Mouse (Mus musculus): ENCODE measurements around the gene Jazf1.

Jazf1 gene

DNA sequence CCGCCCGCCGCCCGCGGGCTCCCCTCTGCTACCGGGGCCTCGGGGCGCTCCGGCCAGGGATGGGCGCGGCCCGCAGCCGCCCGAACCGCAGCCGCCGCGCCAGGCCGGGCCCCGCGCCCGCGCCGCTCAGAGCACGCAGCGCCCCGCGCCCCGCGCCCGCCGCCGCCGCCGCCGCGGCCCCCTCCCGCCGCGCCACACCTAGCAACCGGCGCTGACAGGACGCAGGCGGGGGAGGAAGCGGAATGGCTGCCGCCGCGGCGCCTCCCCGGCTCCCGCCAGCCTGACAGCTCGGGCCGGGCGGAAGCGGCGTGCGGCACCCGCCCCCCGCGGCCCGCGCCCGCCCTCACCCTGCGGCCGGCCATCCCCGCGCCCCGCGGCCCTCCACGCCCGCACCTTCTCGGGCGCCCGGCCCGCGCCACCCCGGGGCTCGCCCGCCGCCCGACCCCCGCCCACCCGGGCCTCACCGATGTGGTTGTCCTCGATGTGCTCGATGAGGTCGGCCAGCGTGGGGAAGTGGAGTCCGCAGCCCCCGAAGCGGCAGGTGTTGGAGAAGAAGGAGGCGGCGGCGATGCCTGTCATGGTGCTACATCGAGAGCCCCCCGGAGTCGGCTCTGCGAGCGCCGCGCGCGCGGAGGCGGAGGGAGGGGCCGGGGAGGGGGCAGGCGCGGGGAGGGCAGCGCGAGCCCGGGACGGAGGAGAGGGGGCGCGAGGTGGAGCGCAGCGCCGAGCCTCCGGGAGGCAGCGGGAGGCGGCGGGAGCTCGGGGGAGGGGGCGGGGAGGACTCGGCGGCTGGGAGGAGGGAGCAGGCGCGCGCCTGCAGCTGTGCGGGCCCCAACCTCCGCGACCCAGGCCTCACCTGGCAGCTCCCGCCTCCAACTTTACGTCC lies at the start of gene Jazf1:
TSS of gene Jazf1 (minus strand) at position 643 of the 886 bp plus-strand sequence.
- CTCF ChIA-PET: interaction anchor here (0.6 kb wide), 1 partner anchor 634 kb away, joined by 3 read pairs; no protein-coding TSS in a partner anchor

DNA sequence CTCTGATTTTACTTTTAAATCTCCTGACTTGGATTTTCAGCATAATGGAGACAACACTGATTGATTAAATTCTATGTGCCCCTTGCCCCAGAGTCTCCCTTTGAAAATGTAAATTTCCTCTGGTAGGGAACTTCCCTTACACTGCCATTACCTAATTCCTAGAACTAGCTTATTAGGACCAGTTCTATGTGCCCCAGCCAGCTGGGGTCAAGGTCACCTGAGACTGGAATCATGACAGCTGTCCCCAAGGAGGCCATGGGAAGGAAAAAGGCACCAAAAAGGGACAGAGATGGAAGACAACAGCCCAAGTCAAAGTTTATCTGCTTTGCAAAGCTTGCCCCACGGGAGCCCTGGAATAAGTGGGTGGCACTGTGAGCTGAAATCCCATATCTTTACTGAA lies 49.4 kb upstream of the Jazf1 start:
- CTCF ChIA-PET: no interaction called here

DNA sequence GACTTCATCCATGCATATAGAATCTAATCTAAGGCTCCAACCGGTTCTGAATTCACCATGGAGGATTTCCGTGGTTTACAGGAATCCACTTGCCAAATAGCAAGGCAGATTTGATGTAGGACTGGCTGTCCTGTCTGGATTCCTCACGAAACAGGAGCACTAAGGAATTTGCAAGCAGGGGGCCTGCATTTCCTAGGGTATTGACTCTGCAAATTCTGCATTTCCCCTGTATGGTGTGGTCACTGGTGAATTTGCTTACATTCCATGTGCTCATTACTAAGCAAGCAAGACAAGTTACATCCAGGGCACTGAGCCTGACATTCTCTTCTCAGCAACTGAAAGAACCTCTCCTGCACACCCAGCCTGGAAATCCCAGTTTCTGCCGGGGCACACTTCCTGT lies 18.4 kb upstream of the Jazf1 start:
- CTCF ChIA-PET: no interaction called here

DNA sequence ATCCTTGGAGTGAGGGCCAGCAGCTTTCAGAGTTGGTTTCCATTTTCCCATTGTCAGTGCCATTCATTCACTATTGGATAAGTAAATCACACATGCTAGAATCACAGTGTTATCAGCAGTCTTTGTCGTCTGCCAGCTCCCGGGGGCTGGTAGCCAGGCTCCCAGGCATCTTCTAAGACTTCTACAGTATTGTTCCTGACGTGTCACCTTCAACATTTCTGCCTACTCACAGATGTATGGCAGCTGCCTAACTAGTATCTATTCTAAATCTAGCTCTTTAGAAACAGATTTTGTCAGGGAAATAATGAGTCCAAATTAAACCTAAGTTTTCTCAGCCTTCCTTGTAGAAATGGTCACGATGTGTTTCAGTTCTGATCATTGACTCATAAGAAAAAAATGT lies 12.8 kb upstream of the Jazf1 start:
- CTCF ChIA-PET: no interaction called here

DNA sequence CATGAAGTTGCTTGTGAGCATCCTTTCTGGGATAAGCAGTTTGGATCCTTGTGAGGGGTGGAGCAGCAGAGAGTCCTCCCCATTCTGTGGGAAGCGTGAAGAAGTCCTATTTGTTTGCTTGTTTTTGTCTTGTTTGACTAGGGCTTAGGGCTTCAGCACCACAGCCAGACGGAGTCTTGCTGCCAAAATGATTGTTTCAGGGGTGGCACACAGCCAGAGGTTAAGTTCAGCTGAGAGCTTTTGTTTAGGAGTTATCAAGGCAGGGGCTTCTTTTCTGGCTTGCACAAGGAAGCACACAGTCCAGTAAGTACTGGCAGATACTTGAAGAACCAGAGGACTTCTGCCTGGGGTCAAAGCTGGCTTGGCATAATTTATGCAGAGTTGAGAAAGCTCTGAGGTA lies 10.2 kb upstream of the Jazf1 start:
- CTCF ChIA-PET: no interaction called here

DNA sequence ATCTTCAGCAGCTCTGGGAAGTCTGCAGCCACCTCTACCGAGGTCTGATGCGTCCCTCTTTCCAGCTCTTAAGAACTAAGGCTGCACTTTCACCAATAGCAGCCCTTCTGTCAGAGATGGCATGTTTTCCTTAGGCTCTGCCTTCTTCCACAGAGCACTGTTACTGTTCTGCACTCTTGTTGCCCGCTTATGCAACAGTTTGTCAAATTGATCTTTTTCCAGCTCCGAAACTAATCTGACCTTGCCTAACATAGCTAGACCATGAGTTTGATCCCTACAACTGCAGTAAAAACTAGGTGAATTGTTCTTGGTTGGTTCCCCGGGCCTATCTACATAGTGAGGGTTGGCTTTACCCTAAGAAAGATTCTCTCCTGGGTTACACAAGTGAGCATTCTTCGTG lies 3.3 kb upstream of the Jazf1 start:
- CTCF ChIA-PET: no interaction called here

DNA sequence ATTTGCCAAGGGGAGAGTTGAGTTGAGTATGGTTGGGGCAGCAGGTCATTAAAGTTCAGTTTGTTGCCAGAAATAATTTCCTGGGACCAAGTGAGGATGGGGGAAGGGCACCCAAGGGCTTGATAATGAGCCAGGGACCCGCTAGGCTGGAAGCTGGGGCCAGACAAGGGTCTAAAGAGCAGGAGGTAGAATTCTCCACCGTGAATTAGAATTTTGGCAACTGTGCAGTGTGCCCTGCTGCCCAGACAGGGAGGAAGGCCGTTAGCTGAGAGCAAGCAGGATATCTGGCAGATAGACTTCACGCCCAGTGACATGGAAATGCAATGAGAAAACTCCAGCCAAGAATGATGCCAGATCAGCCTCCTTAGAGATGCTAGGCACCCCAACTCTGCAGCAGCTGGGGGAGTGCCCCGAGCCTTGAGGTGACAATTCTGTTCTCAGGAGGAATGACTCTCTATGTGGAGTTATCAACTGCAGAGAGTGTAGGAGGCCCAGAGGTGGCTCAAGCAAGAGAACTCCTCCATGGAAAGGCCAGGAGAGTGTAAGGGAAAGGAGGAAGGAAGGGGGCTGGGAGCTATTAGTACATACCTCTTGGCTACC lies 1.6 kb upstream of the Jazf1 start:
- CTCF ChIA-PET: no interaction called here

DNA sequence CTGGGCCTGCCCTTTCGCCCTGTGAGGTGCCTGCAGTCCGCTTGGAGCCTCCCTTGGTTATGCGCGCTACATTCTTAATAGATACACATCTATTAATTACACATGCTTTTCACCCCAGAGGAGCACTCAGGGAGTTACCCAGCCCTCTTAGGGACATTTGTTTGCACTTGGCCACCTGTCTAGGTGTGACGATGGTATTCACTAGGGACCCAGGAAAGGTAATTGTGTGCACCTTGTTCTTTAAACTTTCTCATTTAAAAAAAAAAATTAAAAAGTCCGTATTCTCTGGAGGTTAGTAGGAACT lies 396 bp upstream of the Jazf1 start:
- CTCF ChIA-PET: no interaction called here

DNA sequence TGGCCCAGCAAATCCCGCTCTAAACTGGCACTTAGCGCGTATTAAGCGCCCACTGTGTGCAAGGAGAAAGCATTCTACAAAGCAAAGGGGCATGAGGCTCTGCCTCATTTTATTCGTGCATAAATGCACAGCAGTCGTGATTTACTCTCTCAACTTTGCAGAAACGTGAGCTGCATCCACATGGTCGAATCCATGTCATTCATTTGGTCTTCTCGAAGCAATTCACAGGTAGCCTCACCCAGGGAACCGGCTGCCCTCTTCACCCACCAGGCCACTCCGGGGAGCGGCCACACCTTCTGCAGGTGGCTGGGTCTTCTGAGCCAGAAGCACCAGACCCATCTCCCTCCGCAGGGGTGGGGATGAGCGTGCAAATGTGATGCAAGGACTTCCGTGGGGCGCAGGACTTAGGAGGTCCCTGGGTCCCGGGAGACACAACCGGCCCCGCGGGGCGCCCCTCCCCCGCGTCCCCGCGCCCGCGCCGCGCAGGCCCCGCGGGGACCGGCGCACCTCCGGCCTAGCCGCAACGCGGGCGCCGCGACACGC lies 914 bp downstream of the Jazf1 start:
- CTCF ChIA-PET: no interaction called here

DNA sequence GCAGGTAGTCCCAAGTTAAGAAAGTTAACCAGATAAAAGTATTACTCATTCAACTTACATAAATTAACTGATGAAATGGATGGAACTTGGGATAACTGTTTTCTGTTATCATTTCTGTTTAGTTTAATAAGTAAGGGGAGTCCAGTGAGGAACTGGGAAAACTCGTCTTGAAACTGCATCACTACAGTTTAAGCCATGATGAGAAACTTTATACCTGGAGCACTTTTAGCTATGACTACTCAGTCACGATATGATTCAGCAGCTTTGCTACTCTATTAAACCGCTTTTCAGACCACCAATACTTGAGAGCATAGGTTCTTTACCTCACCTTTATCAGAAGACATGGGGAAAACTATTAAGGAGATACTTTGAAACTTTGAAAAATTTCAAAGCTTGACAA lies 1.5 kb downstream of the Jazf1 start:
- CTCF ChIA-PET: no interaction called here

DNA sequence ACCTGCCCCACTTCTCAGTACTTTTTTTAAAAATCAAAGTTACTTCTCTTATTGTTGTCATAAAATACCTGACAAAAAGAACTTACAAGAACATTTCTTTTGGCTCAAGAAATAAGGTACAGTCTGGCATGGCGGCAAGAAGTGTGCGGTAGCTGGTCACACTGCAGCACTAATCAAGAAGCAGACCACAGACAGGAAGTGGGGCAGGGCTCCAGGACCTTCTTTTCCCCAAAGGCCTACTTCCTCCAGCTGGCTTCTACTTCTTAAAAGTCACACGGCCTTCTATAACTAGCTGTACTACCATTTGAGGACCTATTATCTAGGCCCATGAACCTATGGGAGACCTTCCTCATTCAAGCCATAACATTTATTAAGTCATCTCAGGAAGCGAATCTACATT lies 4.4 kb downstream of the Jazf1 start:
- CTCF ChIA-PET: no interaction called here

DNA sequence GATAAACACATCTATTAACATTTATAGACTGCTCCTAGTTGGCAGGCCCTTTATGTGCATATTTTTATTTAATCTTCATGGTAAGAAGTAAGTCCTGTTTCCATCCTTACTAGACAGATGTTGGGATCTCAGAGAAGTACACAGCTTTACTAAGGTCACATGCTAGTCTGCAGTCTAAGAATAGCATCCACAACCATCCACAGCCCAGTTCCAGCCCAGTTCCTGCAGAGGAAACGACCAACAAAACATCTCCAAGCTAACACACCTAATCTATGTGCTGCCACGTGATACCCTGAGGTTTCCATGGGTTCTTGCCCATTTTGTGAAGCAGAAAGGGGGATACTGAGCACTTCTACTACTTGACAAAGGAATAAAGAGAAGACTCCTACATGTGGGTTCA lies 13.5 kb downstream of the Jazf1 start:
- CTCF ChIA-PET: no interaction called here

DNA sequence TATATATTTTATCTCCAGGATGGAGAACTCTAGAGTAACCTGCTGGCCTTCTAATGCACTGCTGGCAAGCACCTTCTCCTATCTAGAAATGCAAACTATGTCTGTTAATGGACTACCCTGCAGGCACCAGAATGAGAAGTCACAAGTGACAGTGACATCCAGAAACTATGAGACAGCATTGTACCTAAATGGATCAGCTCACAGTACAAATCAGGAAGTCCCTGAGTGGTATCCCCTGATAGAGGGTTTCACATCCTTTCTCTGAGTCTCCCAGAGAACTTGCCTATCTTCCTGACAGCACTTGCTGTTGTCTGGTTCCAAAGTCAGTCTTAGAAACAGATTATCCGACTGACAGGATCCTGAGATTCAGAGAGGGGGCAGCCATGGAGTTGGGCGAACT lies 22.9 kb downstream of the Jazf1 start:
- CTCF ChIA-PET: no interaction called here

DNA sequence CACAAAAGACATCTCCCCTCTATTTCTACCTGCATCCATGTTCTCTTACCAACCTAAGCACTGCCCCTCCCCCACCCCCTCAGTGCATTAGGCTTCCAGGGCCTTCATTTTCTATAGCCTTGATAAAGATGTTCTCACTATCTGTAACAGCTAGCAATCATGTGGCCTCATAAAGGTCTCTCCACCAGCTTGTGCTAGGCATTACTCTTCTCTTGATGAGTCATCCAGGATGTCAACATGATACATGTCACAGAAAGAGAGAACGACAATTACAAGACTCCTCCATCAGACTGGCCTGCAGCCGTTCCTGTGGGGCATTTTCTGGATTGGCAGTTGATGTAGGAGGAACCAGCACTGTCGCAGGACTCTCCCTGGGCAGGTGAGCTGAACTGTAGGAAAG lies 30.3 kb downstream of the Jazf1 start:
- CTCF ChIA-PET: no interaction called here

DNA sequence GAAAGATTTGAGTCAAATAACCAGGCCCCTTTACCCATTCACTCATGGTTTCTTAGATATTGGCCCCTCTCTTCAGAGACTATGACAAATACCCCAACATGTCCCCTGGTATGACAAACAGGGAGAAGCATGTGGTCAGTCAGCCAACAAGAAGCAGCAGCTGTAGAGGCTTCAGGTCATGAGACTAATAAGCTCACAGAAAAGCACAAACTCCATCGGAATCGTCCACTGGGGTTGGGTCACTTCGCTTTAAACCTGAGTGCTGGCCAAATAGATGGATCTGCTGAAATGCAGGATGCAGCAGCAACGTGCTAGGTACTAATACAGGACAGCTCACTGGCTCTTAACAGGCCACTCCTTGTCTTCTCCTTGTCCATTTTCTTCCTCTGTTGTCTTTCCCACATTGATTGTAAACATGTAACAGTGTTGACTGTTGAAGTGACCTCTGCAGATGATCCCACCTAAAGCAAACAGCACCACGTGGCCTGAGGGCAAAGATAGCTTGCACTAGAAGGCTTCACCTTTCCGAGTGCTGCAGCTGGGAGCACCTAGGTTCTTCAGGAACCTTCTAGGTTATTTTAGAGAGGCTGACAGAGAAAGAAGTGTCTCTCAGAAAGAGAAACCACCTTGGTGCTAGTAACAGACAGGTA lies 33.9 kb downstream of the Jazf1 start:
- CTCF ChIA-PET: no interaction called here

DNA sequence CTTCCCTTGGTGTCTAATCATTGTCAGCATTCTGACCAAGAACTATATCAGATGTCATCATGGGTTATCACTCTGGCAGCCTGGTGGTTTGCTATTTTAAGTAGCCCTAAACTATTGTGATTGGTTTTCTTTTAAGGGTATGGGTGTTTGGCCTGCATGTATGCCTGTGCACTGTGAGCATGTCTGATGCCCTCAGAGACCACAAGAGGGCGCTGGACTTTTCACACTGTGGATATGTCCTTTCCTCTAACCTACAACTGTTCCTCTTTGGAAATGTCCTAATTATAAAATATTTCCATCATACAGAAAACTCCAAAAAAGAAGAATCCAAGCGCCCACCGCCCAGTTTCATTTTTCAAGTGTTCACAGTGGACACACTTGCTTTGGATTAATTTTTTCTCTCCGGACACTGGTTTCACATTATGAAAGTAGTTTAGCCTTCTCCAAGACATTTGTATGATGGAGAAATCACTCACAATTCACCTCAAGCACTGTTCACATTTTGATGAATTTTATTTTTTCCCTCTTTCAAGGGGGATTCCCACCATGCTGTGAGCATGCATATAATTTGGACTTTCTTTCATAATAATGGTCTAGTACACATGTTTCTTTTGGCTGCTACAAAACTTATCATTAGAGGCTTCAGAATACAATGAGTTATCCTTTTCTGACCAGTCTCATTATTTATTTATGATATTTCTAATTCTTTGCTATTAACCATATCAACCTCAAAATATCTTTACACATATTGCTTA lies 35.5 kb downstream of the Jazf1 start:
- CTCF ChIA-PET: no interaction called here

DNA sequence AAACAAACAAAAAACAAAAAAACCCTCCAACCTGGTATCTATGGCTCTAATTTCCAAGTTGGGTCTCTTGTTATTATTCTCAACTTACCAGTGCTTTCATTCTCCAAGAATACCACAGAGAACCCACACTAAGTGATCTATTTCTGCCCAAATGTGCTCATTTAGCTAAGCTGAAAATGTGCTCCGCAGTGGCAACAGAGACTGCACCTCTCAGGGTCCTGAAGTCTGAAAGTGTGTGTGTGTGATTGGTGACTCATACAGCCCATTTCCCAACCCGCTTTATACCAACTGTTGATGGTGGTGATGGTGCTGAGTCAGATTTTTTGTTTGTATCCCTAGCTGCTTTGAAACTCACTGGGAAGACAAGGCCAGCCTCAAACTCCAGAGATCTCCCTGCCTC lies 46.4 kb downstream of the Jazf1 start:
- CTCF ChIA-PET: no interaction called here

DNA sequence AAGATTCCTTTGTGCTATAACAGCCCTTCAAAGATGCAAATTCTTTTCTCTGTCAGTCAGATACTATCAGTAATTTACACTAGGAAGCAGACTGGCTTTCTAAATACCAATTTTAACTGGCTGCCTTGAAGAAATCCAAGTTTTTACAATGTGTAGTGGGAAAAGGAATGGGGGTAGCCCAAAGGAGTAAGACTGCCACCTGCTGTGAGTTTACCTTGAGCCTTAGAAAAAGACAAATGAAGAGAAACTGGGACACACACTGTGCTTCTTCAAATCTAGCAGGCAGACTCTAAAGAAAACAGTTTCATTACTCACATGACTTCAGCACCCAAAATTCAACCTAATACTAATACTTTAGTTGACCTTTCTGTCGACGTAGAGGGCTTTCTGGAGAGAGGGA lies 47.4 kb downstream of the Jazf1 start:
- CTCF ChIA-PET: no interaction called here

DNA sequence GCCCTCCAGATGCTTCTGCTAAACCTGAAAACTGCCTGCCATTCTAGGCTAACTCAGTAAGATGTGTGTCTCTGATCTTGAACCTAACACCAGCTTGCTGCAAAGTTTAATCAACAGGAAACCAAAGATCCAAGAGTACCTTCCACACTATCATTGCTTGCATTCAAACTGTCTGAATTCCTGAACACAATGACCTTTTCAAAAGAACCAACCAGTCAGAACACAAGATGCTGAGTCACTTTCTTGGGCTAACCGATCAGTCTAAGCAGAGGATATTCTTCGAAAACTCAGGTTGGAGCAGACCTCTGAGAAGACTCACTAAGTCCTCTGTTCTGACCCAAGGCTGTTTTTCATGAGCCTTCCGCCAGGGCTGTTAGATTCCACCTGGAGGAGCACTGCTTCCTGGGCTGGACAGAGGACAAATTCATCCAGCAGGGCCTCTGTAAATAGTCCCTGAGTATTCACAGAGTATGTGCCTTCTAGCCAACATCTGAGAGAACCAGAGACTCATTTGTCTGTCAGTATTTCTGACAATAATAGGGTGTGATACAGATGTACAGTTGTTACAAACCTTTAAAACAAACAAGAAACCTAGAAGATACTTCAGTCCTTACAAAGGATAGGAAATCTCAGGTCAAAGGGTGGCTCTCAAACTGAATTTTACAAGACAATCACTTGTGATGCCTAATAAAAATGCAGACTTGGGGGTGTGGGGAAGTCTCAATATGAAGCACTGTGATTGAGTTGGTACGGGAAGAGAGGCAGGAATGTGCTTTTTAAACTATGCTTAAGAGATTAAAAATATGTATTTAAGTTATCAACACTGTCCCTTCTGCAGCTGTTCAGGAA lies 50.9 kb downstream of the Jazf1 start:
- CTCF ChIA-PET: no interaction called here

DNA sequence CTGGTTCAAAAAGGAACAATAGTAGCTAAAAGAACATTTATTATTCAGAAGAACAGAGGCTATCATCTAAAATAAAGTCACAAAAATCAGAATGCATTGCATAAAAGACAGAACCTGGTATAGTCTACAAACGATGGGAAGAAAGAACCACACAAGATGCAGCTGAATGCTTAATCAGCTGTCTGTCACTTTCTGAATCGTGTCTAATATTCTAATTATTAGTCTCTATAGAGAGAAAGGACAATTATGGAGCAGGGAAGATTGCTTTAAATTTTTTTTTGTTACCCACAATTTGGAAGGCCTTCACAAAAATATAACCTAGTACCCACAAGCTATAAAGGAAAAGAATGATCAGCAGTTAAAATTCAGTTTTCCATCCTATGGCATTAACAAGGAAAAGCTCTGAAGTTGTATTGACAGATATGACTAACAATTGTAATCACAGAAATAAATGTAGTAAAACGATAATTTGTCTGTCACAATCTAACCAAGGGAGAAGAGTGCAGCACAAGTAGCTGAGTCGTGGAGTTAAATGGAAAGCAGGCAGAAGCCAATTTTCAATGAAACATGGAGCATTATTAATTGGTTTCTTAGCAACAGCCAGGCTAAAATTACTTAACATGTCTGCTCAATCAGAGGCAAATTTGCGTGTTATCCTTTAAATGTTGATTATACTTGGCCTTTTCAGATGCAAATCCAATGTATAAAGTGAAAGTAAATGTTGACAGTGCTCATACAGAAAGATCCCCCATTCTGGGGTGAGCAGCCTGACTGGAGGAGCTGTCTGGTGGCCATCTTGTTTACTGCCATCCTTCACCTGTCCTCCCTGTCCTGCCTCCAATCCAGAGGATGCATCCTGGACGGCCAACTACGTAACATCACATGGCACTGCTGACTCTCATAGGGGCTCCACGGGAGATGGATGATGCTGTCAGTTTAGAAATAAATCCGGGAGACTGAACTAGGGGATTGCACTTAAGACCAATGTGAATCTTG lies 53.7 kb downstream of the Jazf1 start:
- CTCF ChIA-PET: no interaction called here

All from spleen, embryonic (tissue).